Mouse (Mus musculus) bone marrow macrophage, adult 2 months (primary cell): ENCODE data around the gene Srsf4. TPM values are rescaled to one million over a fixed set of nuclear protein-coding genes. Genes with fewer than 3 reads are reported as not detected.
A peak's percentile ranks its signal among the peaks of the same experiment; 100 is the strongest.

Source experiments
- H3K27ac ChIP-seq: 2 replicates; pipeline ENCODE4 v1.5.1; 2012; ENCODE audit warnings: low read depth, low read length; ENCODE audit not compliant: insufficient read depth
- H3K4me1 ChIP-seq: 2 replicates; pipeline ENCODE4 v1.6.1; 2012; ENCODE audit warnings: low read length; ENCODE audit not compliant: control insufficient read depth, insufficient read depth
- H3K4me3 ChIP-seq: 2 replicates; pipeline ENCODE4 v1.5.1; 2012; ENCODE audit warnings: mild to moderate bottlenecking, low read length, moderate library complexity; ENCODE audit not compliant: insufficient read depth
- CTCF ChIP-seq: IDR thresholded peaks from 2 replicates; pipeline ENCODE4 v1.5.1; 2012; ENCODE audit warnings: low read depth, mild to moderate bottlenecking, low read length, moderate library complexity
- POLR2A ChIP-seq: IDR thresholded peaks from 2 replicates; pipeline ENCODE4 v1.6.1; 2012; ENCODE audit warnings: mild to moderate bottlenecking, low read depth, low read length, borderline replicate concordance
- polyA plus RNA-seq: library from polyadenylated mRNA; stranded (reverse); fragments of >200 nt; gene quantifications from 2 replicates; pipeline ENCODE4 v1.2.4, GENCODE M21; 2012; ENCODE audit not compliant: missing spikeins, insufficient read depth, insufficient read length

Srsf4 gene
- polyA plus RNA-seq, 1 experiment, result 56.0 TPM

DNA sequence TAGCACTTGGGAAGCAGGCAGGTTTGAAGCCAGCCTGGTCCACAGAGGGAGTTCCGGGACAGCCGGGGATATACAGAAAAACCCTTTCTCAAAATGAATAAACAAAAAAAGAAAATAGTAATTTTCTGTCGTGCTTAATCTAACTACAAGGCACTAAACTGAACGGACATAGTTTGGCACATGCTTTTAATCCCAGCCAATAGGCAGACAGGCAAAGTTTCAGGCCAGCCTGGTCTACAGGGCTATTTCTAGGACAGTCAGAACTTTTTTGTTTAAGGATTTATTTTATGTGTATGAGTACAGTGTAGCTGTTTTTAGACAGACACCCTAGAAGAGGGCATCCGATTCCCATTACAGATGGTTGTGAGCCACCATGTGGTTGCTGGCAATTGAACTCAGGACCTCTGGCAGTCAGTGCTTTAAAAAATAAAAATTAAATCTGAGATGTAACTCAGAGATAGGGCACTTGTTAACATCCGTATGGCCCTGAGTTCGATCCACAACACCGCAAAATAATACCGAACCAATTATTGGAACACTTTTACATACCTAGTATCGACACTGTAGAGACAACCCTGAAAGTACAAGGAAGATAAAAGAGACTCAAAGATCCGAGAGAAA lies 635 bp upstream of the Srsf4 start:
- no peak for TF ChIP-seq POLR2A
- TF ChIP-seq CTCF, result no peak
- Histone ChIP-seq H3K4me3 (peak overlapping the region; percentile 76), H3K27ac (peak overlapping the region; percentile 79), H3K4me1 (peaks cover 14% of the 10 kb centered on the region)

DNA sequence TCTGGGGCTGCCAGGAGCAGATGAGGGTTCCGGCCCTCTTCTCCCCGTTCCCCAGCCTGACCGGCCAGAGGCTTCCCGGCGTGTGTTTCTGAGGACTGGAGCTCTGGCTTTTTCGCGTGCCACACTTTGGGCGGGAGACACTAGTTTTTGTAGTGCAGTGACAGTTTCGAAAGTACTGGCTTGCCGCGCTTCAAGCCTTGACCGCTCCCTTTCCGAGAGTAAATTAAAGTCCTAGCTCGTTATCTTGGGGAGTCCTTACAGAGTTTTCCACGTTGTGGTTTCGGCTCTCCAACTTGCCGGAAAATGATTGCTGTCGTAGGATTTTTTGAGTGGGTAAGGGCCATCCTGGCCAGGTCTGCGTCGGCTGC lies 736 bp downstream of the Srsf4 start:
- peak overlapping the region; percentile 82 for H3K27ac ChIP-seq
- peak overlapping the region; percentile 86 for H3K4me3 ChIP-seq
- TF ChIP-seq POLR2A (no peak), CTCF (no peak)
- peaks cover 14% of the 10 kb centered on the region for H3K4me1 ChIP-seq

DNA sequence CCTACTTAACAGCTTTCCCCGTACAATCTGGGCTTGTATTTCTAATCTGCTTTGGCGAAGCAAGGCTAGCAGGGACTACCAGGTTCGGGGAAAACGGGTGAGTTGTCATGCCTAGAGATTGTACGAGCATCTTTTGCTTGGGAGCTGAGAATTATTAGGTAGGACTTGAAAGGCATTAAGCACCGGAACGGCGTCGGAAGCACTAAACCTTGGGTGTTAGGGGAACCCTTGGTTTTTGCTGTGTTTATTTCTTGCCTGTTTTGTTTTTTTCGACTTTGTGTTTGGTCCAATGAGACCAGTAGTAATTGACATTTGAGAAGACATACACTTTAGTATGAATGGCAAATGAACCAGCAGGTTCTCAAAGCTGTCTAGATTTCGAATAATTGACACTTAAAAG lies 1.1 kb downstream of the Srsf4 start:
- TF ChIP-seq CTCF (no peak), POLR2A (no peak)
- peaks cover 15% of the 10 kb centered on the region for H3K4me1 ChIP-seq
- peak overlapping the region; percentile 86 for H3K4me3 ChIP-seq

DNA sequence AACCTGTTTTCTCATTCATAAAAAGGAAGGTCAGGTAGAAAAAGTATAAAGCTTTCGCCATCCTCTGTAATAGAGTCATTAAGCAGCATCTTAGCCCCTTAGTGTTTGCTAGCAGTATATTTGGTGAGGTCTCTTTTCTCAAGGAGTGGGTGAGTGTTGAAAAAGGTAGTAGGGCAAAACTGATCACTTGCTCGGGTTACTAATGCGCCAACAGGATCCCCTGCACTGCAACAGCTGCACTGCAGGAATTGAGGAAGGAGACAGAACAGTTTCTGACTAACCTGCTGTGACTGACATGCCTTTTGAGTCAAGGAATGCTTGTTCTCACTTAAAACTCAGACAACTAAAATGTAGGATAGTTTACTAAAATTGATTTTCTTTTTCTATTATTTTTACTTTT lies 1.8 kb downstream of the Srsf4 start:
- Histone ChIP-seq H3K27ac (no peak overlapping the region), H3K4me1 (peaks cover 19% of the 10 kb centered on the region), H3K4me3 (peak overlapping the region; percentile 86)
- TF ChIP-seq POLR2A (no peak), CTCF (no peak)

More for the DNA sequence above, 1.1 kb downstream of the Srsf4 start:
- peak overlapping the region; percentile 82 for H3K27ac ChIP-seq

DNA sequence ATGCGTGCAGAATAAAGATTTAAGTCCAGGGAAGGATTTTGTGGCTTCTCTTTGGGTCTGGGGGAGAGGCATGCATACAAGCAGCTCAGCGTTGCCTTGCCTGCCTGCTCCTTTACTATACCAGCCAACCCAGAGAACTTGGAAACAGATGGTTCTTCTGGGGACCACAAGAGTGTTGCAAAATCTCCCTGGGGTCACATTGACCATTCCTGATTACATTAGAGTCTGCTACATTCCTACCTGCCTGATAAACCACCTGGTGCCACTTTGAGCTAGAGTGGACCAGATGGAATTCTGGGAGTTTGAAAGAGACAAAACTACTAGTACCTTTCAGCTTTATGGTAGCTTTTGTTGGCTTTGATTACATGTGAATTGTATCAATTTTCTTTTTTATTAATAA lies 3.4 kb downstream of the Srsf4 start:
- no peak overlapping the region for H3K4me3 ChIP-seq
- H3K27ac ChIP-seq, result no peak overlapping the region
- H3K4me1 ChIP-seq, result peaks cover 29% of the 10 kb centered on the region
- no peak for TF ChIP-seq POLR2A
- no peak for TF ChIP-seq CTCF

DNA sequence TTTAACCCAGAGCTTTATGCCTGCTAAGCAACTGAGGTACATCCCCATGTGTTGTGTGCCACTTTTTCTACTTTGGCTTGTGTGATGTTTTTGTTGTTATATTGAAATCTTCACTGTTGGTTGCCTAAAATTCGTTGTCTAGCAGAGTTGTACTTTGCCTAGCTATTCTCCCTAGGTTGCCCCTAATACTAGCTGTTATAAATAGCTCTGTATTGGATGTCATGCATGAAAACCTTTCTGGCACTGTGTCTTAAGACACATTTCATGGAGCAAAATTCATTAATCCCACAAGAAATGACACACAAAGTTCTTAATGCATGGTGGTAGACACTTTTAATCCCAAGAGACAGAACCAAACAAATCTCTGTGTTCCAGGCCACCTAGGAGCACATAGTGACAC lies 6.3 kb downstream of the Srsf4 start:
- H3K27ac ChIP-seq, result no peak overlapping the region
- peaks cover 36% of the 10 kb centered on the region for H3K4me1 ChIP-seq
- no peak overlapping the region for H3K4me3 ChIP-seq
- TF ChIP-seq CTCF, result no peak
- no peak for TF ChIP-seq POLR2A

DNA sequence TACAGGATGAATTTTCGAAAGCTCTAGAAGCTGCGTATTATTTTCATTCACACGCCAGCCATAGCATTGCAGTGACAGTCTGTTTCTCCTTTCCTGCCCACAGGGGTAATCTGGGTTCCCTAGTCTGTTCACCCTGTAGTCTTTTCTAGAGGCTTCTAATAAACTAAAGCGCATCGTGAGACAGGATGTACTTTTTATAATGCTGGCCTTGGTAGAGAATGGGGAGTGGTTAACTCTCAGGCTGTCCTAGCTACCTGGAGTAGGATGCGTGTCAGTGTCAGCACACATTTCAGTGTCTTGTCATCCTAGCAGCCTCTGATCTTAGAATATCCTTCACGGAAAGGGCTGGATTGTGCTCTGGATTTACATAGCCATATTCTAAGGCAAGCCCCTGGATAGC lies 7.9 kb downstream of the Srsf4 start:
- no peak for TF ChIP-seq CTCF
- no peak for TF ChIP-seq POLR2A
- H3K27ac ChIP-seq, result no peak overlapping the region
- no peak overlapping the region for H3K4me3 ChIP-seq
- H3K4me1 ChIP-seq, result peaks cover 29% of the 10 kb centered on the region

DNA sequence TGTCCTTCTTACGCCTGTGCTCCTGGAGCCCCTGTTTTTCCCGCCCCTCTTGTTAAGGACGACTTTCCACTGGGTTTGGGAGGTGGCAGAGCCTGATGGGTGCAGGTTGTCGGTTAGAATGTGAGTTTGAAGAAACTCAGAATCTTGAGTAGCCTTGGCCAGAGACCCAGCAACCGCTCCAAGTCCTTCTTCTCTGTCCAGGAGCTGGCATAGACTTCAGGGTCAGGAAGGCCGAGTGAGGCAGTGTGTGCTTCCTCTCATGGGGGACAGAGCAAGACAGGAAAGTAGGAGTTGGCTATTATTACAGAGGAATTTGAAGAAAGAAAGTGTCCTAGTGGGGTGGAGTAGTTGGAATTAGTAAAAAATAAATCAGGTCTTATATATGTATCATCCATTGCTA lies 10.2 kb downstream of the Srsf4 start:
- TF ChIP-seq POLR2A, result no peak
- TF ChIP-seq CTCF, result no peak
- H3K27ac ChIP-seq, result no peak overlapping the region
- H3K4me3 ChIP-seq, result no peak overlapping the region
- H3K4me1 ChIP-seq, result peaks cover 24% of the 10 kb centered on the region

DNA sequence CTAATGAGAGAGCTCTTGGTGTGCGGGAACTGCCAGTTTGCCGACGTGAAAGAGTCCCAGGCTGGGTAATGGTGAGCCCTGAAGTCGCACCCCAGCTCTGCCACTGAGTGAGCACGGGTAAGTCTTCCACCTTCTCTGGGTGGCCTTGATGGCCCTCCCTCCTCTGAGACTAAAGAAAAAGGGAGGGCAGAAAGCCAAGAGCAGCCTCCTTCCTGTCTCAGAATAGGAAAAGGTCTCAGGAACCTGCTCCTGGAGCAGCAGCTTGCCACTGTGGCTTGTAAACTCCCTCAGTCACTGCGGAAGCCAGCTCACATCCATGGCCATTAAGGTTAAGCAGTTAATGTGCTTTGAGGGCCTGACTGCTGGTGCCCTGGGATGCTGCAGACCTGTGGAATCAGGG lies 12.0 kb downstream of the Srsf4 start:
- Histone ChIP-seq H3K4me3 (no peak overlapping the region), H3K27ac (no peak overlapping the region), H3K4me1 (peaks cover 25% of the 10 kb centered on the region)
- TF ChIP-seq POLR2A (no peak), CTCF (no peak)

DNA sequence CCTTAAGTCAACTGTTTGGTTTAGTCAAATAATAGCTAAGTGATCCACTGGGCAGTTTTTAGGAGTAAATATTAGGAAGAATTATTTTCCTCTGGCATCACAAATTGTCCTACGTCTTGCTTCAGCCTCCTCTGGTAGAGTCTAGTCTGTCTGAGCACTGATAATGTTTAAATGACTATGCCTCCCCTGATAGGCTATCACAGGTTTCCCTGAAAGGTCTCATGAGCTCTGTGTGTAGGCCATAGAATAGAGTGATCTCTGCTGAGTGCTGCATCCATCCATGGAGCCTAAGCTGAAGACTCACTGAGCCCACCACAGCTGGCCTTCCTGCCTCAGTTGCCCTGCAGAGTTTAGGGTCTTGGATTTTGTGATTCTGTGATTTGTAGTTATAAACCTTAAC lies 15.1 kb downstream of the Srsf4 start:
- TF ChIP-seq CTCF (no peak), POLR2A (no peak)
- Histone ChIP-seq H3K4me1 (peaks cover 8% of the 10 kb centered on the region), H3K27ac (no peak overlapping the region), H3K4me3 (no peak overlapping the region)

DNA sequence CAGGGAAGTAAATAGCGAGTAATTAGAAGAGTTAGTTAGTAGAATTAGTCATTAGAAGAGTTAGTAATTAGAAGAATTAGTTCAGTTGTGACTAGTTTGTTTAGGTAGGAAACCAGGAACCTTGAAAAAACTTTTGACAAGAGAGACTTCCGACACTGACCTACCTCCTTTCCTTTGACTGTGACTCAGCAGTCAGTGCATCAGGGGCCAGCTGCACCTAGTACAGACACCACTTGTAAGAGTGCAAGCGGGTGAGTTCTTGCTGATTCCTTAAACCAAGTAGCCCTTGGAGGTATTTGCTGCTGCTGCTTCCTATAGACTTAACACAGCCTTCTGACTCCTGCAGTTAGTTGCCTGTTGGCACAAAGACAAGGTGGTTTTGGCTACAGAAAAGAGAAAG lies 17.3 kb downstream of the Srsf4 start:
- H3K4me3 ChIP-seq, result no peak overlapping the region
- peaks cover 7% of the 10 kb centered on the region for H3K4me1 ChIP-seq
- H3K27ac ChIP-seq, result no peak overlapping the region
- TF ChIP-seq POLR2A (no peak), CTCF (no peak)
